Mouse (Mus musculus): ENCODE measurements around the gene Me1. TPM values are rescaled to one million over a fixed set of nuclear protein-coding genes. Genes with fewer than 3 reads are reported as not detected.

Gene Me1
- 10 to 100 TPM; 54.6 to 58.3 TPM for total RNA-seq (2021)
- long read RNA-seq, experiment 1, transcript Me1-201 (14 exons, 3,288 nt) = major isoform, 94 of 103 reads
- long read RNA-seq, experiment 1, partial matches to known transcripts = 6 of 103 reads
- long read RNA-seq, experiment 1, other reads (novel, unspliced or antisense) = 3 of 103 reads
- long read RNA-seq, experiment 2, transcript Me1-201 (14 exons, 3,288 nt) = major isoform, 86 of 93 reads
- long read RNA-seq, experiment 2, partial matches to known transcripts = 5 of 93 reads
- long read RNA-seq, experiment 2, other reads (novel, unspliced or antisense) = 2 of 93 reads

- intact Hi-C loops (cut with DNase I) = loop anchor here (5.0 kb wide), 1 partner anchor 46 kb away; the partner anchor contains the start of gene Prss35
- DNase-seq (ENCODE audit: low spot score in 2 of 2) = peak in 1 of 2 experiments; percentile 11
Observed at GRCm38 (mm10) chr9:86695818-86696261, at the start of gene Me1. Me1 (minus strand) TSS chr9:86695953.

- intact Hi-C loops (cut with DNase I) = loop anchor here (5.0 kb wide), 1 partner anchor 47 kb away; the partner anchor contains the start of gene Me1
- DNase-seq (ENCODE audit: low spot score in 2 of 2) = no peak
Observed at GRCm38 (mm10) chr9:86744041-86744440, 48.3 kb upstream of the Me1 start.

- intact Hi-C loops (cut with DNase I) = loop anchor here (5.0 kb wide), 1 partner anchor 46 kb away; the partner anchor contains the start of gene Me1
Observed at GRCm38 (mm10) chr9:86742959-86743911, 47.5 kb upstream of the Me1 start, which contains the start of gene Prss35. Prss35 (plus strand) TSS chr9:86743649.

GRCm38 (mm10) chr9:86739971-86740370, 44.2 kb upstream of the Me1 start:
- no peak for DNase-seq (ENCODE audit: low spot score in 2 of 2)
- intact Hi-C loops (cut with DNase I) = loop anchor here (5.0 kb wide), 1 partner anchor 43 kb away; the partner anchor contains the start of gene Me1

More at GRCm38 (mm10) chr9:86742959-86743911, 47.5 kb upstream of the Me1 start, which contains the start of gene Prss35:
- peak in 1 of 2 experiments; percentile 22 for DNase-seq (ENCODE audit: low spot score in 2 of 2)

- intact Hi-C loops (cut with DNase I) = no loop called here
- DNase-seq (ENCODE audit: low spot score in 2 of 2) = no peak
Observed at GRCm38 (mm10) chr9:86738801-86739200, 43.0 kb upstream of the Me1 start.

GRCm38 (mm10) chr9:86738067-86738466, 42.3 kb upstream of the Me1 start:
- DNase-seq (ENCODE audit: low spot score in 2 of 2) = no peak
- intact Hi-C loops (cut with DNase I) = no loop called here

- intact Hi-C loops (cut with DNase I) = no loop called here
- DNase-seq (ENCODE audit: low spot score in 2 of 2) = no peak
Observed at GRCm38 (mm10) chr9:86736991-86737390, 41.2 kb upstream of the Me1 start.

- intact Hi-C loops (cut with DNase I) = no loop called here
- no peak for DNase-seq (ENCODE audit: low spot score in 2 of 2)
Observed at GRCm38 (mm10) chr9:86734795-86735194, 39.0 kb upstream of the Me1 start.

- no peak for DNase-seq (ENCODE audit: low spot score in 2 of 2)
- intact Hi-C loops (cut with DNase I) = no loop called here
Observed at GRCm38 (mm10) chr9:86734357-86734756, 38.6 kb upstream of the Me1 start.

- intact Hi-C loops (cut with DNase I) = no loop called here
- DNase-seq (ENCODE audit: low spot score in 2 of 2) = no peak
Observed at GRCm38 (mm10) chr9:86729811-86730210, 34.1 kb upstream of the Me1 start.

GRCm38 (mm10) chr9:86729084-86729483, 33.3 kb upstream of the Me1 start:
- intact Hi-C loops (cut with DNase I) = no loop called here
- no peak for DNase-seq (ENCODE audit: low spot score in 2 of 2)

- DNase-seq (ENCODE audit: low spot score in 2 of 2) = no peak
- intact Hi-C loops (cut with DNase I) = no loop called here
Observed at GRCm38 (mm10) chr9:86728214-86728814, 32.6 kb upstream of the Me1 start.

- no peak for DNase-seq (ENCODE audit: low spot score in 2 of 2)
- intact Hi-C loops (cut with DNase I) = no loop called here
Observed at GRCm38 (mm10) chr9:86726381-86726720, 30.6 kb upstream of the Me1 start.

- intact Hi-C loops (cut with DNase I) = no loop called here
- peak in 1 of 2 experiments; percentile 39 for DNase-seq (ENCODE audit: low spot score in 2 of 2)
Observed at GRCm38 (mm10) chr9:86725604-86726380, 30.0 kb upstream of the Me1 start.

- intact Hi-C loops (cut with DNase I) = no loop called here
Observed at GRCm38 (mm10) chr9:86725066-86725465, 29.3 kb upstream of the Me1 start.

GRCm38 (mm10) chr9:86720794-86721193, 25.0 kb upstream of the Me1 start:
- intact Hi-C loops (cut with DNase I) = no loop called here
- no peak for DNase-seq (ENCODE audit: low spot score in 2 of 2)

More at GRCm38 (mm10) chr9:86725066-86725465, 29.3 kb upstream of the Me1 start:
- DNase-seq (ENCODE audit: low spot score in 2 of 2) = no peak

GRCm38 (mm10) chr9:86720227-86720626, 24.5 kb upstream of the Me1 start:
- DNase-seq (ENCODE audit: low spot score in 2 of 2) = no peak
- intact Hi-C loops (cut with DNase I) = no loop called here

GRCm38 (mm10) chr9:86717119-86717518, 21.4 kb upstream of the Me1 start:
- DNase-seq (ENCODE audit: low spot score in 2 of 2) = no peak
- intact Hi-C loops (cut with DNase I) = no loop called here

- intact Hi-C loops (cut with DNase I) = no loop called here
- no peak for DNase-seq (ENCODE audit: low spot score in 2 of 2)
Observed at GRCm38 (mm10) chr9:86716540-86716939, 20.8 kb upstream of the Me1 start.

All from left cerebral cortex, postnatal 14 days (tissue).